Mouse (Mus musculus): ENCODE data around the gene Tmem150b.

- no peak for TF ChIP-seq CTCF (IDR thresholded peaks at IDR 0.05; ENCODE audit: low read depth)
- no peak for TF ChIP-seq EP300 (IDR thresholded peaks at IDR 0.05; ENCODE audit: low read depth)
These were observed 61.9 kb downstream of the Tmem150b start for GRCm38 (mm10) chr7:4663179-4663578.
